Mouse (Mus musculus) heart, embryonic 15.5 days (tissue): ENCODE results near the gene Gm20604. TPM values are rescaled to one million over a fixed set of nuclear protein-coding genes. Genes with fewer than 3 reads are reported as not detected.

Experiments
- ATAC-seq: fragments of 200-750 bp; cut with Nextera tagmentation; replicated peaks from 2 replicates; pipeline ENCODE4 v1.8.0; 2017; ENCODE audit warnings: low read depth, moderate TSS enrichment; ENCODE audit not compliant: insufficient number of reproducible peaks, insufficient read depth, low FRiP score
- H3K27ac ChIP-seq: fragments of 300-500 bp; sonication (generic); 2 replicates; pipeline ENCODE4 v1.5.1; 2015; ENCODE audit warnings: mild to moderate bottlenecking, inconsistent platforms
- H3K27me3 ChIP-seq: fragments of 300-500 bp; sonication (generic); 2 replicates; pipeline ENCODE4 v1.6.1; 2015; ENCODE audit warnings: inconsistent platforms
- H3K36me3 ChIP-seq: fragments of 300-500 bp; sonication (generic); 2 replicates; pipeline ENCODE4 v1.6.1; 2015; ENCODE audit warnings: mild to moderate bottlenecking, inconsistent platforms
- H3K4me1 ChIP-seq: fragments of 300-500 bp; sonication (generic); replicated peaks from 2 replicates; pipeline ENCODE4 v1.6.1; 2015; ENCODE audit warnings: inconsistent platforms
- H3K4me2 ChIP-seq: fragments of 300-500 bp; sonication (generic); 2 replicates; pipeline ENCODE4 v1.6.1; 2015; ENCODE audit warnings: inconsistent platforms, mild to moderate bottlenecking, moderate library complexity
- H3K4me3 ChIP-seq: fragments of 300-500 bp; sonication (generic); 2 replicates; pipeline ENCODE4 v1.5.1; 2015; ENCODE audit warnings: mild to moderate bottlenecking, inconsistent platforms
- H3K9ac ChIP-seq: fragments of 300-500 bp; sonication (generic); 2 replicates; pipeline ENCODE4 v1.6.1; 2015; ENCODE audit warnings: mild to moderate bottlenecking, inconsistent platforms
- H3K9me3 ChIP-seq: fragments of 300-500 bp; sonication (generic); replicated peaks from 2 replicates; pipeline ENCODE4 v1.6.1; 2016; ENCODE audit warnings: inconsistent platforms
- WGBS: fragments of 180-500 bp; shearing (Covaris S2); methylation state at CpG from one replicate; pipeline ENCODE4 v1.1.7; 2015; ENCODE audit warnings: mixed read lengths; 5-methylcytosine and 5-hydroxymethylcytosine counted together
- polyA plus RNA-seq: library from polyadenylated mRNA; unstranded; fragments of >200 nt; fragmentation: Nextera tagmentation; extraction: Ambion mirVana; gene quantifications from 2 replicates; pipeline ENCODE4 v1.2.1, GENCODE M21; 2015

Gene Gm20604
- polyA plus RNA-seq, 1 experiment from 2014 or later, result 15.6 TPM

GRCm38 (mm10) chr12:102763696-102764095 lies 5.2 kb upstream of the Gm20604 start:
- no peaks in the 10 kb centered on the region for H3K27me3 ChIP-seq
- no peak overlapping the region for H3K4me3 ChIP-seq
- H3K36me3 ChIP-seq, result peaks cover 50% of the 10 kb centered on the region
- no peak for ATAC-seq
- H3K9me3 ChIP-seq, result no peaks in the 10 kb centered on the region
- H3K4me1 ChIP-seq, result peaks cover 13% of the 10 kb centered on the region
- H3K27ac ChIP-seq, result no peak overlapping the region
- no peak overlapping the region for H3K9ac ChIP-seq
- no peak overlapping the region for H3K4me2 ChIP-seq

GRCm38 (mm10) chr12:102761668-102762067 lies 3.2 kb upstream of the Gm20604 start:
- no peak overlapping the region for H3K4me2 ChIP-seq
- WGBS, result 83% methylated on average over 3 of the region's 3 CpGs
- no peaks in the 10 kb centered on the region for H3K9me3 ChIP-seq
- ATAC-seq, result no peak
- no peaks in the 10 kb centered on the region for H3K27me3 ChIP-seq
- H3K4me3 ChIP-seq, result no peak overlapping the region
- H3K9ac ChIP-seq, result no peak overlapping the region
- H3K27ac ChIP-seq, result no peak overlapping the region
- H3K4me1 ChIP-seq, result peaks cover 16% of the 10 kb centered on the region
- peaks cover 32% of the 10 kb centered on the region for H3K36me3 ChIP-seq

- H3K27ac ChIP-seq, result peak overlapping the region; percentile 87; the same call in 1 of the 2 replicates
- peak overlapping the region; percentile 90 for H3K4me3 ChIP-seq
- ATAC-seq, result no peak
- H3K27me3 ChIP-seq, result no peaks in the 10 kb centered on the region
- 6% methylated on average over 5 of the region's 5 CpGs for WGBS
- no peaks in the 10 kb centered on the region for H3K9me3 ChIP-seq
- H3K36me3 ChIP-seq, result peaks cover 11% of the 10 kb centered on the region; the same call in 1 of the 2 replicates
- peaks cover 22% of the 10 kb centered on the region for H3K4me1 ChIP-seq
- peak overlapping the region; percentile 84 for H3K4me2 ChIP-seq
- H3K9ac ChIP-seq, result peak overlapping the region; percentile 82
Measured at GRCm38 (mm10) chr12:102758936-102759335, 464 bp upstream of the Gm20604 start.

- Histone ChIP-seq H3K4me2 (peak within 1 kb of the TSS; percentile 84), H3K9ac (peak within 1 kb of the TSS; percentile 82), H3K4me1 (peaks cover 22% of the 10 kb centered on the region), H3K27ac (peak within 1 kb of the TSS; percentile 92), H3K27me3 (no peaks in the 10 kb centered on the region), H3K4me3 (peak within 1 kb of the TSS; percentile 90), H3K36me3 (peaks cover 7% of the 10 kb centered on the region; the same call in 1 of the 2 replicates), H3K9me3 (no peaks in the 10 kb centered on the region)
- under 1% methylated on average over 73 of the region's 73 CpGs for WGBS
- peak; percentile 96 for ATAC-seq
Measured at GRCm38 (mm10) chr12:102757689-102758402, 626 bp downstream of the Gm20604 start, which contains the start of the genes Gm28051, Gon7 and Ubr7. Gene Gm28051, minus strand, starts transcription at chr12:102757765. Gene Gon7, minus strand, starts transcription at chr12:102757803. Gene Ubr7, plus strand, starts transcription at chr12:102757967.

- peaks cover 22% of the 10 kb centered on the region for H3K4me1 ChIP-seq
- H3K27me3 ChIP-seq, result no peaks in the 10 kb centered on the region
- 1% methylated on average over 46 of the region's 46 CpGs for WGBS
- peak overlapping the region; percentile 90 for H3K4me3 ChIP-seq
- H3K36me3 ChIP-seq, result peaks cover under 1% of the 10 kb centered on the region; the same call in 1 of the 2 replicates
- no peaks in the 10 kb centered on the region for H3K9me3 ChIP-seq
- peak; percentile 81 for ATAC-seq
- peak overlapping the region; percentile 63 for H3K9ac ChIP-seq
- H3K4me2 ChIP-seq, result peak overlapping the region; percentile 79
- peak overlapping the region; percentile 92 for H3K27ac ChIP-seq
Measured at GRCm38 (mm10) chr12:102757055-102757688, 1.3 kb downstream of the Gm20604 start.

GRCm38 (mm10) chr12:102756304-102756703 lies 2.2 kb downstream of the Gm20604 start:
- WGBS, result 81% methylated on average over 7 of the region's 7 CpGs
- ATAC-seq, result no peak
- no peaks in the 10 kb centered on the region; the same call in 1 of the 2 replicates for H3K36me3 ChIP-seq
- H3K27me3 ChIP-seq, result no peaks in the 10 kb centered on the region
- no peaks in the 10 kb centered on the region for H3K9me3 ChIP-seq
- 0 out of 2 replicates have a peak overlapping the region, but pooled peaks have one; percentile 92 for H3K27ac ChIP-seq
- H3K4me1 ChIP-seq, result peaks cover 22% of the 10 kb centered on the region
- peak overlapping the region; percentile 90 for H3K4me3 ChIP-seq
- peak overlapping the region; percentile 63; the same call in 1 of the 2 replicates for H3K9ac ChIP-seq
- peak overlapping the region; percentile 79 for H3K4me2 ChIP-seq

- WGBS, result 87% methylated on average over 3 of the region's 3 CpGs
- no peak overlapping the region for H3K4me3 ChIP-seq
- peaks cover 12% of the 10 kb centered on the region for H3K4me1 ChIP-seq
- no peak for ATAC-seq
- H3K27ac ChIP-seq, result no peak overlapping the region
- H3K36me3 ChIP-seq, result peaks cover 14% of the 10 kb centered on the region
- H3K27me3 ChIP-seq, result no peaks in the 10 kb centered on the region
- H3K9ac ChIP-seq, result no peak overlapping the region
- no peak overlapping the region for H3K4me2 ChIP-seq
- no peaks in the 10 kb centered on the region for H3K9me3 ChIP-seq
Measured at GRCm38 (mm10) chr12:102748256-102748655, 10.2 kb downstream of the Gm20604 start.

GRCm38 (mm10) chr12:102744839-102745238 lies 13.6 kb downstream of the Gm20604 start:
- Histone ChIP-seq H3K9ac (0 out of 2 replicates have a peak overlapping the region, but pooled peaks have one; percentile 91), H3K27ac (no peak overlapping the region), H3K9me3 (no peaks in the 10 kb centered on the region), H3K27me3 (no peaks in the 10 kb centered on the region), H3K36me3 (peaks cover 14% of the 10 kb centered on the region), H3K4me2 (peak overlapping the region; percentile 82), H3K4me3 (peak overlapping the region; percentile 93), H3K4me1 (peaks cover 21% of the 10 kb centered on the region)
- 50% methylated on average over 6 of the region's 6 CpGs for WGBS
- no peak for ATAC-seq

GRCm38 (mm10) chr12:102743589-102744574 lies 14.6 kb downstream of the Gm20604 start, which contains the start of the genes Moap1 and Tmem251:
Gene Moap1, minus strand, starts transcription at chr12:102743661.
Gene Tmem251, plus strand, starts transcription at chr12:102743762.
- Histone ChIP-seq H3K4me1 (peaks cover 21% of the 10 kb centered on the region), H3K4me3 (peak within 1 kb of the TSS; percentile 93), H3K27me3 (no peaks in the 10 kb centered on the region), H3K27ac (peak within 1 kb of the TSS; percentile 97), H3K36me3 (peaks cover 14% of the 10 kb centered on the region), H3K9ac (peak within 1 kb of the TSS; percentile 91), H3K9me3 (no peaks in the 10 kb centered on the region), H3K4me2 (peak within 1 kb of the TSS; percentile 82)
- peak; percentile 96 for ATAC-seq
- under 1% methylated on average over 63 of the region's 63 CpGs for WGBS

- H3K27ac ChIP-seq, result peak overlapping the region; percentile 97
- no peaks in the 10 kb centered on the region for H3K9me3 ChIP-seq
- peaks cover 21% of the 10 kb centered on the region for H3K4me1 ChIP-seq
- H3K36me3 ChIP-seq, result peaks cover 14% of the 10 kb centered on the region
- peak; percentile 20; the same call in 1 of the 2 replicates for ATAC-seq
- H3K4me3 ChIP-seq, result peak overlapping the region; percentile 93
- peak overlapping the region; percentile 82 for H3K4me2 ChIP-seq
- H3K27me3 ChIP-seq, result no peaks in the 10 kb centered on the region
- H3K9ac ChIP-seq, result peak overlapping the region; percentile 91
- under 1% methylated on average over 33 of the region's 33 CpGs for WGBS
Measured at GRCm38 (mm10) chr12:102743036-102743588, 15.4 kb downstream of the Gm20604 start.
